Mouse (Mus musculus) thymus, adult 2 months (tissue): ENCODE data around the gene Stk40.

ENCODE experiments used
- CTCF ChIP-seq: fragments of 200-500 bp; IDR thresholded peaks from 2 replicates; pipeline ENCODE4 v1.5.1; 2012; ENCODE audit warnings: mild to moderate bottlenecking, control low read depth, low read length, moderate library complexity, borderline replicate concordance; ENCODE audit not compliant: control insufficient read depth, poor library complexity, insufficient read depth; ENCODE audit errors: extremely low read depth
- POLR2A ChIP-seq: fragments of 200-500 bp; IDR thresholded peaks from 2 replicates; pipeline ENCODE4 v1.6.1; 2012; ENCODE audit warnings: mild to moderate bottlenecking, low read length, control low read depth, moderate library complexity; ENCODE audit not compliant: control insufficient read depth, poor library complexity, insufficient read depth; ENCODE audit errors: extremely low read depth

- TF ChIP-seq CTCF (no peak), POLR2A (no peak)
Observed at GRCm38 (mm10) chr4:126134236-126134635, 30.5 kb downstream of the Stk40 start.
